Mouse (Mus musculus) embryo, embryonic 11.5 days (tissue): ENCODE measurements around the gene Gm5431.
"Not testable (repeated sequence)": the region's sequence is repeated elsewhere in the genome, so short reads cannot be mapped to it uniquely, and the experiment has no call there.

Experiments
- DNase-seq: peaks from one replicate; pipeline ENCODE4 v3.0.0-alpha.2; 2012; ENCODE audit warnings: low read depth, low spot score

Gm5431 gene

DNA sequence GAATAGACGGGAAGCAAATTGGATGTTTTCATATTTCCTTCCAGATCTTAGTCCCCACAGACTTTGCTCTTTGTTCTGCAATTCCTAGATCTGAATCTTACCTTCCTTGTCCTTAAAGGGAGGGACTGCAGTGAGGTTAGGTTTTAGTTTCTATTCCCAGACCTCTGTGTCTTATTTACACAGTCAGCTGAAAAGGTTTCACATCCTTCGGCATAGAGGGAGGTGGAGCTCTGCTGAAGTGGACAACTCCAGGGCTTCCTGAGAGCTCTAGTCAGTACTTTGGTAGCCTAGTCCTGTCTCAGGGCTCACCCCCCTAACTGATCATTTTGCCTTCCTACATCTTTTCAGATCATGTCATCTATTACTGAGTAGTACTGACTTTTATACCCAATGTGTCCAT lies at the start of gene Gm5431:
TSS of gene Gm5431 (minus strand) at position 194 of the 400 bp plus-strand sequence.
- DNase-seq: no peak

DNA sequence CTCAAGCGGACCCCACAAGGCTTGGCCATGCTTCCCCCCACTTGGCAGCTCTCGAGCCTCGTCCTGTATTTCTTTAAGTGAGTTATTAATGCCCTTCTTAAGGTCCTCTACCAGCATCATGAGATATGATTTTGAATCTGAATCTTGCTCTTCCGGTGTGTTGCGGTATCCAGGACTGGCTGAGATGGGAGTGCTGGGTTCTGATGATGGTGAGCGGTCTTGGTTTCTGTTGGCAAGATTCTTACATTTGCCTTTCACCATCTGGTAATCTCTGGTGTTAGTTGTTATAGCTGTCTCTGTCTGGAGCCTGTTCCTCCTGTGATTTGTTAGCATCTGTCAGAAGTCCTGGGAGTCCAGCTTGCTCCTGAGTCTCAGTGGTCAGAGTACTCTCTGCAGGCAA lies 44.1 kb upstream of the Gm5431 start, which contains the start of gene Psme2b:
TSS of gene Psme2b (minus strand) at position 101 of the 400 bp plus-strand sequence.
- not testable (repeated sequence) for DNase-seq

DNA sequence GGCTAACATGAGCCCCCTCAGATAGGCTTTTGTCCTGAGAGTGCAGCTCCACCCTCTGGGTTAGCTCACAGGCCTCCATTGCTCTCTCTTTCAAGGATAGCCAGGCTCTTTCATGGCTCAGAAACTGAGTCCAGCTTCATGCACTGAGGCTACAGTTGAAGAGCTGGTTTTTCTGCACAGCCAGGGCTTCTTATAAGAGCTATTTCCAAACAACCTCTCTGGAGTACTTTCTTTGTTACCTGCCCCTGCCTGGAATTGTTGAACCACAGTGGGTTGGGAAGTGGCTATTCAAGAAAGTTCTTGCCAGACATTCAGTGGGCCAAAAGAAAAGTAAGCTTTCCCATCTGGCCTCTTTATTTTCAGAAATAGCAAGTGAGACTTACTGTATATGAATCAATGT lies 37.3 kb upstream of the Gm5431 start:
- DNase-seq: not testable (repeated sequence)

DNA sequence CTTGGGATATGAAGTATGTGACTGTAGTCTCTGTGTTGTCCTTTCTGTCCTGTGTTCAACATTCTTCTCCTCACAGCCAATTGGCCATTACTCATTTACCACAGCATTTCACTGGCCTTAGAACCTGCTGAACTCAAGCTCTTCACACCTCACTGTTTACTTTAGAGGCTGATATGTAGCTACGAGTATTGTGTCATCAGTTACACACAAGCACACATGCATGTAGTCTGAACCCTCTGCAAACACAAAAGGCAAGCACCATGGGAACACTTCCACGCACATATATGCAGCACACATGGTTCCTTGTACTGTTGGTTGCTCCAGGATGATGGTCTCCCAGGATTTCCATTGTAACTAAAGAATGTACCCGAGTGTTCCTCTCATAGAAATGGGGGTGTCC lies 33.3 kb upstream of the Gm5431 start:
- DNase-seq: not testable (repeated sequence)

DNA sequence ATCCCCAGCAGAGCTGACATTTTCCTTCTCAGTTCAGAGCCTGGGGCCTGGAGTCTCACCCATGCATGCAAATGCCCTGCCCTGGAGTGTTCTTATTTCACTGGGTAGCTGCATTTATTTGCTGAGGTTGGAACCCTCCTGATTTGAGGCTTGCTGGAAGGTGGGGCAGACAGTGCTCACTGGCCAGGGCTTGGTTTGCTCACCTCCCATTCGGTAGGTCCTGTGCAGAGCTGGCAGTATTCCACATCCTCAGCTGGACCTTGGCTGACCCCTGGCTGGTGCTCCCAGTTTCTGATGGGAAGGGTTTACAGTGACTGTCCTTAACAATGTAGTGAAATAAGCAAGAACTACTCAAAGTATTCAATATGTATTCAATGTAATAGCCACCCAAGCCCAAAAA lies 31.9 kb upstream of the Gm5431 start:
- not testable (repeated sequence) for DNase-seq

DNA sequence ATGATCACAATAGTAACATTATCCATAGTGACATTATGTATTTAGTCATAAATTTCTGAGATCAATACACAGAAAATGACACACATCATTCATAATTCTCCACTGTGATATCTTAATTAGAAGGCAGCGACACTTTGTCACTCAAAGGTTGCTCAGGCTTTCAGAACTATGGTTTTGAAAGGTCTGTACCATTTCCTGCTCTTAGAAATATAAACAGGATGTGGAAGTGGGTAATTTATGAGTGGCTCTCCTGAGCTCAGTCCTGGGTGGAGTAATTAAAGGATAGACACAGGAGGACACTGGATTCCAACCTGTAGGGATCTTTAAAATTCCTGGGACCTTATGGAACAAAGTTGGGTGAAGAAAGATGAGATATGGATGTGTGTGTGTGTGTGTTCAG lies 31.4 kb upstream of the Gm5431 start:
- DNase-seq: not testable (repeated sequence)

DNA sequence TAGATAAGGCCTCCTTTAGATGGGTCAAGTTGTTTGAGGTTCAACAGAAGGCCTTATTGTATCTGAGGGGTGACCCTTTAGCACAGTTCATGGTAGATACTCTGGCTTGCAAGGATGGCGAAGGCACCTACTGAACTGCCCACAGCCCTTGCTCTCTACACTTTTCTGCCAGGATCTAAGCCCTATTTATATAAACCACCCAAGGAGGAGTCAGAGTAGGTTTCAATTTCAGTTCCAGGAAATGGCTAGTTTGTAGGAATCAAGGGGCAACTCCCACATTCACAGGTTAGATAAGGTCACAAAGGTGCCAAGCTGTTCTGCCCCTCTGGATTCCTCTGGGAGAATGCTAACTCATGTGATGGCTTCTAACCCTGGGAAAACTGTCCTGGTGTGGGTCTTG lies 26.1 kb upstream of the Gm5431 start:
- not testable (repeated sequence) for DNase-seq

DNA sequence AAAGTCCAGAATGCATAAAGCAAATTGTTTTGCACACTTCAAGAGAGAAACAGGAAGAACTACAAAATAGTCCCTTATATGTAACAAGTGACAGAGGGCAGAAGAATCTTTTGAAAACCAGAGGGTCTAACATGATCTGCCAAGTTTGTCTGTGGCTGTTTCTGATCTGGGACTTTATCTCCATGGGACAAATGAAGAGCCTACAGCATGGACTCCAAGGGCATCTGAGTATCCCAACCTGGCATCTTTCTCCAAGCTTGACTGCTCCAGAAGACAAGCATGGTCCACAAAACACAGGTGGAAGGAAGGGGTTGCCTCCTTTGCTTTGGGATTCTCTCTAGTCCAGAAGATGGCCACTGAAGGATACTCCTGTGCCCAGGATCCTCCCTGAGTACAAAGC lies 24.4 kb upstream of the Gm5431 start:
- not testable (repeated sequence) for DNase-seq

DNA sequence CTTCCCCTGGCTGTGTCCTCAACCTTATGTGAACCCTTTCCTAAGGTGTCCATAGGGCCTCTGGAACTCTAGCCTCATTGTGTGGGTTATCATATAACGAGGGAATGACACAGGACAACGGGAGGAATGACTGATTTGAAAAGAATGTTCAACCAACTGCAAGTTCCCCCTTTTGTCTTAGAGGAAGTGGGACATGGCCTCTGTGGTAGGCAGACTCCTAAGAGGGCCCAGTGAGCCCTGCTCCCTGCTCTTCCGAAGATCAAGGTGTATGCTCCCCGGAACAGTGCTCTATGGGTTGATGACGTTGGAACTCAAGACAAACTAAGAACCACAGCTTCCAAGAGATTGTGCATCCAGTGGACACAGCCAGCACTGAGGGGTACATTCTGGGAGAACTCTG lies 21.8 kb upstream of the Gm5431 start:
- not testable (repeated sequence) for DNase-seq

DNA sequence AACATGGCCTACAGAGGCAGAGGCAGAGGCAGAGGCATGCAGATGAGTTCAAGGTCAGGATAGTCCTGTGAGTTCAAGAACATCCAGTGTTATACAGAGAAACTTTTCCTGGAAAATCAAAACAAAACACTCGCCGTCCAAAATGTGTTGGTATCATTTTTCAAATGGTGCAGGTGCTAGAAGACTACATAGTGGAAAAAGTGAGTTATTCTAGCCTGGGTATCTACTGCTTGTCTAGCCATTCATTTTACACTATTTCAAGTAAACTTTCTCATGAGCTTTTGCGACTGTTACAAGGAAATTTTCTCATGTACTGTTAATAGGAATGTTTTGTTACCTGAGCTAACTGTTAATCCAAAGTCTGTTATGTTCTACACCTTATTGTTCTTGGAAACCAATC lies 16.4 kb upstream of the Gm5431 start:
- DNase-seq: no peak

DNA sequence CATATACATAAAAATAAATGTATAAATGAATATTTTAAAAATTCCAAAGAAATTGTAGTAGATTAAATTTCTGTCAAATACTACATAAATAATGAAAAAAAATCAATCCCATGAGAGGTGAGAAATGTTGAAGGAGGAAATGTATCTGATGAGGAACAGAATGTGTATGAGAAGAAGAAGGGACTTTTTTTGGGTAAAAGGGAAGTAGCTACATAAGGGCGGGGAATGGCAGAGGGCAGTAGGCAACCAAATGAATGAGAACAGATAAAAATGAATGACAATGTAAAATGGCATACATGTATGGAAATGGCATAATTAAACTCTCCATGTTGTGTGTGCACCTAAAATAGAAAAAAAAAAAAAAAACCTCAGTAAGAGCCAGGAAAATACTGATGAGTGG lies 11.6 kb upstream of the Gm5431 start:
- no peak for DNase-seq

DNA sequence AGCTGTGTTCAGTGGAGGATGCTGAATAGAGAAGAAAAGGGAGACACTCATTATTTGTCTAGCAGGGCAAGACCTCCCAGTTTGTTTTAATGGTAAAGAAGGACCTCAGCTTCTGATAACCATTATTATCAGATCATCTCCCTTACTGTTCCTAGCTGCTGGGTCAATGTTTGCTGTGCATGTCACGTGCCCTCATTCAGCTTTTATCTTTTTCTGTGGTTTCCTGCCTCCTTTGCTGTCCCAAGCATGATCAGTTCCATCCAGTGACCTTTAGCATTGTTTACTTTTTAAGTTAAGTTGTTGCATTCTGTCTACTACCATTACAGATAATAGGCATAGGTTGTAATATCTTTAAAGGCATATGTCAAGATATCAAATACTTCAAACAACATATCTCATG lies 6.4 kb upstream of the Gm5431 start:
- no peak for DNase-seq

DNA sequence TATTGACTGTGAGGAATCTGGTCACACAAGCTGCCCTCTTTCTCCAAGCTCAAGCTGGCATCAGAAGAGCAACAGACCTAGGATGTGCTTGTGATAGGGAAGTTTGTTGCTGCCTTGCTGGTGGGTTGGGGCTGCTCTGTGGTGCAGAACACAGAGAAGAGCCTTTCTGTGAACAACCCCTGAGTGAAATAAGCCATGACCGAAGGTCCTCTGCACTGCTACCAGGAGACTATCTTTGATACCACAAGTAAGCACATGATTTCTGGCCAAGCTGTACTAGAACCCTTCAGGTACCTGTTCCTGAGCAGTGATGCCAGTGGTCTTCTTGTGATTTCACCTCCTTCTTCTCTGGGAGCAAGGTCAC lies 465 bp downstream of the Gm5431 start:
- DNase-seq: not testable (repeated sequence)

DNA sequence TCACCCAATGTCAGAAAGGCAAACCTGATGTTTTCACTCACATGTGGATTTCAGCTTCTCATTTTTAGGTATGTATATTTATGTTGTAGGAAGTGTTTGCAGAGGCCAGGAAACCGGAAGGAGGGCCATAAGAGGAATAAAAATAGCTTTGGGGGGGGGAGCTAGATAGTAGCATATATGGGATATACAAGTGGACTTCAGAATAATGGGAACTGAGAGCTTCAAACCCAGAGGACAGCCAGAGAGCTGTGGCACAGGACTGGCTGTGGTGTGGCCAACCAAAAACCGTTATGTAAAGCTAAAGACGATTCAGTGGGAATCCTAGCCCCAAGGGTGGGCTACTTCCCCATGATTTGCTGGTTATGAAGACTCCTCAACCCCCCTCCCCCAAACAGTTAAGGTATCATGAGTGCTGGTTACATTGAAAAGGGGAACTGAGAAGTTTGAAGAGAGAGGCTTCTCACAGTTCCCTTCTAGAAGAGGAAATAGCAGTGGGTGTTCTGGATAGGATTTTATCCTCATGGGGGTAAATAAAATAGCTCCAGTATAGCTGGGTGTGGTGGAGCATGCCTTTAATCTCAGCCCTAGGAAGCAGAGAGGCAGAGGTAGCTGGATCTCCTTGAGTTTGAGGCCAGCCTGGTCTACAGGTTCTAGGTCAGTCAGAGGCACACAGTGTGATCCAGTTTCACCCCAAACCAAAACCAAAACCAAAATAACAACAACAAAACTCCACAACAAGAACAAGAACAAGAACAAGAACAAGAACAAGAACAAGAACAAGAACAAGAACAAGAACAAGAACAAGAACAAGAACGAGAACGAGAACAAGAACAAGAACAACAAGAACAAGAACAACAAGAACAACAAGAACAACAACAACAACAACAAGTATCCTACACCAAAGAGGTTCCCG lies 1.1 kb downstream of the Gm5431 start:
- DNase-seq: not testable (repeated sequence)

DNA sequence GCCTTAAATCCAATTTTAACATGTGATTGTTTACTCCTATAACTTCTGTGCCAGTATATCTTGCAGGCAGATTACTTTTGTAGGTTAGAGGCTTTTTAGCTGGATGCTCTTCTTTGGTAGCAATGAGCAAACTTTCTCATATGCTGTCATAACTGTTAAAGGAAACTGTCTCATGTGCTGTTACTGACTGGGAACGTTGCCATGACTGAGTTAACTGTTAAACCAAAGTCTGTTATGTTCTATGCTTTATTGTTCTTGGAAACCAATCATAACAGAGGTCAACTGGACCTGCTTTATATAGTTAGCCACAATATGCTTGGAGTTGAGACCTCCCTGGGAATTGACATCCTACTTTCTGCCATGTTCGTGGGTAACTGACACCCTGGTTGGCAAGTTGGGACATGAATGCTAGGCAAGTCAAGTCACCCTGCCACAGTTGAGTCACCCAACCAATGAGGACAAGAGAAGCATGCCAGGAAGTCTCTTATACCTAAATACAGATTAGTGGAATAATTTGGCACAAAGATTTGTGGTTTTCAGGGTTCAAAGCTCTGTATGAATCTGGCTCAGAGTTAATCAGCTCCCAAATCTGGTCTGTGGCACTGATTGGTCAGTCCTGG lies 3.1 kb downstream of the Gm5431 start:
- DNase-seq: no peak

DNA sequence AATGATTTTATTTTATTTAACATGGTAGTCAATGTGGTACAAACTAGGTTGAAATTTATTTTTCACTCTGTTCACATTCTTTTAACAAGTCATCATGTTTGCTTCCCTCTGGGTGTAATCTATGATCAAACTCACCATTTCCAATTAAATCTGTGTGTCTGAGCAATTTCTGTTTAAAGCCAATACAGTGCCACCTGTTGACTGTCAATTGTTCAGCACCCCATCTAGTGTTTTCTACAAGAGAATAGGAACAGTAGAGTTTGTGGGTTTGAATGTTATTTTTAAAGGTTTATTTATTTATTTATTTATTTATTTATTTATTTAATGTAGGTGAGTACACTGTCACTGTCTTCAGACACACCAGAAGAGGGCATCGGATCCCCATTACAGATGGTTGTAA lies 25.3 kb downstream of the Gm5431 start:
- no peak for DNase-seq

DNA sequence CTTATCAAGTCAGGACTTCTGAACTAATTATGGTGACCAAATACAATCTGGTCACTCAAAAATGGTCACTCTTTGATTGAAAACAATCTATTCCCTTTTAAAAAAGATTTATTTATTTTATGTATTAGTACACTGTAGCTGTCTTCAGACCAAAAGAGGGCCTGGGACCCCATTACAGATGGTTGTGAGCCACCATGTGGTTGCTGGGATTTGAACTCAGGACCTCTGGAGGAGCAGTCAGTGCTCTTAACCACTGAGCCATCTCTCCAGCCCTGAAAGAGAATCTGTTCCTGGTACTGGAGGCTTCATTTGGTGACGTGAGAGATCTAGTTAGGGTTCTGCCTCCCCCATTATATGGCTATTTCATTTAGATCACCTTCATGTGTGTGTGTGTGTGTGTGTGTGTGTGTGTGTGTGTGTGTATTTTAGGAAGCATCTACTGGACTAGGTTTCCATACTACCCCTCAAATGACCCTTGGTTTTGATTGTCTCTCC lies 26.6 kb downstream of the Gm5431 start:
- DNase-seq: not testable (repeated sequence)

DNA sequence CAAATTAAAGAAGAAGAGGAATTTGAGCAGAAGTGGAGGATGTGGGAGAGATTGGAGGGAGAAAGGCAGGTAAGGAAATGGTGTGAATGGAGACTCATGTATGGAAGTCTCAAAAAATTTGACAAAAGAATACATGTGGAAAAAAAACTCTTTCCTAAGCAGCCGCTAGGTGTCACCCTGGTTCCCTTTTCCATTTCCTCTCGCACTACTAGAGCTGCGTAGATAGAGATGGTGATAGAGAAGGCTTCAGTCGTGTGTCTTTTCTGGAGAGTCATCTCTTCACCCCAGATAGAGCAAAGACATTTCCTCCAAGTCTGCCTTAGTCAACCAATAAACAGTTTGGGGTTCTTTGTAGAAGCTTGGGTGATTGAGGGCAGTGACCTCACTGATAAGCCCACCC lies 27.5 kb downstream of the Gm5431 start:
- DNase-seq: no peak

DNA sequence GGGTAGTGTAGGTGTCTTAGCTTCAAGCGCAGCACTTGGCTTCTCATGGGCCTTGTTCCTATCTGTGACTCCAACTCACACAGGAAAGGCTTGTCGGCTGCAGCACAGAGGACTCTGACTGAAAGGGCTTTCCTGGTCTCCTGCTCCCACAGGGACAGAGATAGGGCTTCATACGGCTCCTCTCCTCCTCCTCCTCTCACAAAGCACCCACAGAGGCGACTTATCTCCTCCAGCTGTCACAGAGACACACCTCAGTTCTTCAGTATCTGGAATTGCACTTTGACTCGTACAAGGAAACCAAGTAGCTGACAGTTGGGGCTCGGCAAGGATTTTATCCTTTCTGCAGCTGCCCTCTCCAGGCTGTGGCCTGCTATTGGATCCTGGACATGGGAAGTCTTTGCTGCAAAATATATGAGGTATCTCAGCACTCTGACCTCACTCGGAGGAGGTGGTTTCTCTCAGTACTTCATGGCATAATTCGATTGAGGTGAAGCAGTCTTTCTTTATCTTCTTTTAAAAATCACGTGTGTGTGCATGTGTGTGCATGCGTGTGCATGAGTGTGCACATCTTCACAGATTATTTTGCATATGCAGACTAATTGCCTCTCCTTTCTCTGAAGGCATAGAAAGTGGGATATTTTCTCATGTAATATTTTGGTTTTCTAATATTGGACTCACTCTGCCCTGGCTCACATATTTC lies 28.3 kb downstream of the Gm5431 start:
- no peak for DNase-seq

DNA sequence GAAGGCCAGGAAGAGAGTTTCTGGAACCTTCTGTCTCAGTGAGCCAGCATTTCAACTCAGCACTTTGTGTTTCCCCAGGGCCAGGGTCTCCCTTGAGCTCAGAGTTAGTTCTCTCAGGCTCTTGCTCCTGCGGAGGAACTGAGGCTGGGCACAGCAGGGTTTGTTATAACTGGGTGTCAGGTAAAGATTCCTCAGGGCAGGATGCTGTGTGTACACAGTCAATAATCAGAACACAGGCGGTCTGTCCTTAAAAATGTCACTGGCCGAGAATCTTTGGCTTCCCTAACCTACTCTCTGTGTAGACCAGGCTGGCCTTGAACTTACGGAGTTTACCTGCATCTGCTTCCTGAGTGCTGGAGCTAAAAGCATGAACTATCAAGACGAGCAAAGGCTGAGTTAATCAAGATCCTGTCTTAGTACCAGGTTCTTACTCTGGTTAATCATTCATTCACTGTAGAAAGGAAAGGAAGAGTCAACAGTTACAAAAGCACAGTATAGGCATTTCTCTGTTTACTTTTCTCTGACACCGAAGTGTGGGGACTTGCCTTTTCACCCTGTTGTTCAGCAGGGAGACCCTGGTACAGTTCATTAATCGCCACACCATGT lies 29.2 kb downstream of the Gm5431 start:
- DNase-seq: no peak

DNA sequence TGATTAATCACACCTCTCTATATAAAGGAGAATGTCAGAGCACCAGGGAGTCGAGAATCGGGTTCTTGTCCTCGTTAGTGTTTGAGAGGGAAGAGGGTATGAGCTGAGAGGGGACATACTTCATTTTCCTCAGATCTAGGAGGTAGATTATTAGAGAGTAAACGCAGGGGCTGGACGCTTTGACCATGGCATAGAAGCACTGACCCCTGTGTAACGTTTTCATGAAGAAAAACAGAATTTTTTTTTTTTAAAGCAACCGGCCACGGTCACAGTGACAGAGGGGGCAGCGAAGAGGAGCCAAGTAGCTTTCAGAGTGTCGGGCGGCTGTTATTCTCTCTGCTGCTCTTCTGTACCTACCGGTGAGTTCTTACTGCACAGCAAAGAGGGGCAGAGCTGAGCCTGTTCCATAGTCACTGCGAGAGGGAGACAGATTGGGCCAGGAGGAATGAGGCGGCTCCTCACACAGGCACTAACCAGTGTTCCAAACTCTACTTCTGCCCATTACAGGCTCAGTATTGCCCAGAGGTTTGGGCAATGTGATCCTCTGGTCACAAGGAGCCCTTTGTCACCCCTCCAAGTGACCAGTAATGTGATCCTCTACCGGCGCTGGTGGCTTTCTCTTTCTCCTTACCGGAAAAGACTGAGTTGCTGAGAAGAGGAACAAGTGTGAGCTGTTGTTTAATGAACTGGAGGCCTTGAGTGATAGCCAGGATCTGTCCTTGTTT lies 30.0 kb downstream of the Gm5431 start:
- no peak for DNase-seq
